In genomic region chr10:38882154-38882553, GRCm38 (mm10) we compare ENCODE assay signal across 12 mouse cellular contexts.
DNase-seq lines count a peak whose midpoint lies in the region; ATAC-seq and TF ChIP-seq lines count a peak whose summit lies in the region.
"Had no signal": no experiment of that assay in that cellular context is flagged by ENCODE, and none has a peak within 500 bp of the region (broad histone marks: within the 10 kb centered on the region; RNA-seq: fewer than 3 reads in every experiment).

No protein-coding gene starts in this region.

- H3K4me3 ChIP-seq in heart, adult 2 months = no peak overlapping the region
- H3K4me3 ChIP-seq in heart, embryonic 12.5 days = no peak overlapping the region
- H3K4me3 ChIP-seq in lung, embryonic 15.5 days = no peak overlapping the region
- H3K4me3 ChIP-seq in layer of hippocampus, adult 2 months = no peak overlapping the region
- no peak overlapping the region for H3K4me3 ChIP-seq in liver, postnatal 0 days (ENCODE audit: low read depth, low read length)
- H3K4me3 ChIP-seq in midbrain, embryonic 10.5 days = no peak overlapping the region
- H3K4me3 ChIP-seq: hindbrain, embryonic 12.5 days; liver, embryonic 13.5 days had no signal

- intact Hi-C loops in heart, adult 2 months (cut with DNase I) = loop anchor here (1.0 to 5.0 kb wide), 3 partner anchors 35 to 100 kb away; partner anchors contain the start of gene Lama4
- intact Hi-C loops in heart, postnatal 10 days (cut with DNase I) = loop anchor here (5.0 kb wide), 1 partner anchor 100 kb away; no protein-coding TSS in a partner anchor

- H3K36me3 ChIP-seq in heart, adult 2 months (ENCODE audit: control insufficient read depth, insufficient read depth, low read length) = no peaks in the 10 kb centered on the region
- H3K36me3 ChIP-seq in heart, embryonic 12.5 days = no peaks in the 10 kb centered on the region
- no peaks in the 10 kb centered on the region for H3K36me3 ChIP-seq in lung, embryonic 15.5 days
- no peaks in the 10 kb centered on the region for H3K36me3 ChIP-seq in liver, postnatal 0 days (replicated peaks; ENCODE audit: insufficient read depth, low read length)
- no peaks in the 10 kb centered on the region for H3K36me3 ChIP-seq in midbrain, embryonic 10.5 days
- H3K36me3 ChIP-seq: hindbrain, embryonic 12.5 days; liver, embryonic 13.5 days had no signal

- peaks cover 6% of the 10 kb centered on the region for H3K4me1 ChIP-seq in heart, adult 2 months (ENCODE audit: control insufficient read depth, insufficient read depth, low read length)
- H3K4me1 ChIP-seq in heart, embryonic 12.5 days (replicated peaks) = peaks cover 4% of the 10 kb centered on the region; the same call in 1 of the 2 replicates
- peaks cover 29% of the 10 kb centered on the region for H3K4me1 ChIP-seq in lung, embryonic 15.5 days
- no peaks in the 10 kb centered on the region for H3K4me1 ChIP-seq in liver, postnatal 0 days (ENCODE audit: insufficient read depth)
- H3K4me1 ChIP-seq in midbrain, embryonic 10.5 days = peaks cover 7% of the 10 kb centered on the region; the same call in 1 of the 2 replicates
- H3K4me1 ChIP-seq: hindbrain, embryonic 12.5 days; liver, embryonic 13.5 days had no signal

- no peak for TF ChIP-seq EP300 in heart, adult 2 months (IDR thresholded peaks at IDR 0.05; ENCODE audit: insufficient read depth, low read depth, low read length)
- no peak for TF ChIP-seq EP300 in liver, postnatal 0 days (IDR thresholded peaks at IDR 0.05; ENCODE audit: low read depth)

- no peak overlapping the region for H3K4me2 ChIP-seq in heart, embryonic 12.5 days
- H3K4me2 ChIP-seq in lung, embryonic 15.5 days = no peak overlapping the region
- H3K4me2 ChIP-seq in liver, postnatal 0 days (ENCODE audit: low read depth, low read length) = no peak overlapping the region
- H3K4me2 ChIP-seq: hindbrain, embryonic 12.5 days; liver, embryonic 13.5 days had no signal

- H3K79me2 ChIP-seq in heart, adult 2 months (replicated peaks; ENCODE audit: control insufficient read depth, insufficient read depth, low read length) = no peaks in the 10 kb centered on the region

- no peaks in the 10 kb centered on the region for H3K9me3 ChIP-seq in heart, embryonic 12.5 days (replicated peaks)
- no peaks in the 10 kb centered on the region for H3K9me3 ChIP-seq in lung, embryonic 15.5 days
- no peaks in the 10 kb centered on the region for H3K9me3 ChIP-seq in liver, postnatal 0 days (ENCODE audit: low read length)
- no peaks in the 10 kb centered on the region for H3K9me3 ChIP-seq in midbrain, embryonic 10.5 days (replicated peaks)
- H3K9me3 ChIP-seq: hindbrain, embryonic 12.5 days; liver, embryonic 13.5 days had no signal

- WGBS in heart, adult 2 months = 80% methylated on average over 6 of the region's 6 CpGs
- 81% methylated on average over 6 of the region's 6 CpGs for WGBS in heart, embryonic 12.5 days
- 49% methylated on average over 6 of the region's 6 CpGs for WGBS in lung, embryonic 15.5 days
- 79% methylated on average over 6 of the region's 6 CpGs for WGBS in liver, postnatal 0 days (ENCODE audit: insufficient replicate concordance)
- WGBS in midbrain, embryonic 10.5 days = 90% methylated on average over 6 of the region's 6 CpGs

- peak overlapping the region; percentile 69 for H3K27ac ChIP-seq in heart, adult 2 months
- no peak overlapping the region for H3K27ac ChIP-seq in heart, embryonic 12.5 days (ENCODE audit: poor library complexity, severe bottlenecking)
- peak overlapping the region; percentile 49 for H3K27ac ChIP-seq in lung, embryonic 15.5 days
- H3K27ac ChIP-seq in layer of hippocampus, adult 2 months = no peak overlapping the region
- no peak overlapping the region for H3K27ac ChIP-seq in liver, postnatal 0 days (ENCODE audit: low read depth)
- no peak overlapping the region for H3K27ac ChIP-seq in midbrain, embryonic 10.5 days (replicated peaks)
- H3K27ac ChIP-seq: hindbrain, embryonic 12.5 days; liver, embryonic 13.5 days had no signal

- no peaks in the 10 kb centered on the region for H3K27me3 ChIP-seq in heart, adult 2 months (ENCODE audit: control insufficient read depth, insufficient read depth, low read length)
- H3K27me3 ChIP-seq in heart, embryonic 12.5 days (replicated peaks) = no peaks in the 10 kb centered on the region
- H3K27me3 ChIP-seq in lung, embryonic 15.5 days = no peaks in the 10 kb centered on the region
- H3K27me3 ChIP-seq in liver, postnatal 0 days (ENCODE audit: insufficient read depth, low read length) = no peaks in the 10 kb centered on the region
- H3K27me3 ChIP-seq in midbrain, embryonic 10.5 days (ENCODE audit: low read depth, poor library complexity, severe bottlenecking) = no peaks in the 10 kb centered on the region
- H3K27me3 ChIP-seq: hindbrain, embryonic 12.5 days; liver, embryonic 13.5 days had no signal

- no peak for ATAC-seq in heart, embryonic 12.5 days (ENCODE audit: insufficient number of reproducible peaks, low FRiP score)
- ATAC-seq in lung, embryonic 15.5 days (ENCODE audit: borderline replicate concordance, extremely low read depth, low FRiP score, low TSS enrichment) = peak; percentile 93
- ATAC-seq in liver, postnatal 0 days = no peak

- H3K9ac ChIP-seq in heart, adult 2 months (ENCODE audit: low read depth, low read length) = no peak overlapping the region
- H3K9ac ChIP-seq in heart, embryonic 12.5 days = no peak overlapping the region
- no peak overlapping the region for H3K9ac ChIP-seq in lung, embryonic 15.5 days
- H3K9ac ChIP-seq in liver, postnatal 0 days (replicated peaks) = no peak overlapping the region
- H3K9ac ChIP-seq: hindbrain, embryonic 12.5 days; liver, embryonic 13.5 days had no signal

- TF ChIP-seq CTCF in heart, adult 2 months (IDR thresholded peaks at IDR 0.05) = no peak
- no peak for TF ChIP-seq CTCF in layer of hippocampus, adult 2 months (conservative IDR thresholded peaks at IDR 0.05)
- TF ChIP-seq CTCF in liver, postnatal 0 days (IDR thresholded peaks at IDR 0.05; ENCODE audit: low read depth) = no peak

- TF ChIP-seq POLR2A in heart, adult 2 months (IDR thresholded peaks at IDR 0.05; ENCODE audit: insufficient read depth, low read depth, low read length) = no peak

- DNase-seq in heart, adult 2 months = peak; percentile 39 to 65
- peak; percentile 70 for DNase-seq in adrenal gland, adult 8-10 months
- peak; percentile 31 to 52 for DNase-seq in heart, postnatal 10 days
- DNase-seq in layer of hippocampus, adult 2 months (ENCODE audit: low spot score in 2 of 2) = no peak
- DNase-seq in liver, postnatal 0 days = no peak
- DNase-seq in midbrain, embryonic 10.5 days (ENCODE audit: low spot score) = no peak
- DNase-seq: cerebellum, postnatal 10 days; liver, embryonic 13.5 days; thymus, postnatal 36 days had no signal

Comparison
In these comparisons a context has a peak if more than half of its experiments do, and no peak if none do; other contexts are left out.
1. H3K27ac ChIP-seq: peak in heart, adult 2 months (single experiment) and lung, embryonic 15.5 days (single experiment); none in heart, embryonic 12.5 days (single experiment), layer of hippocampus, adult 2 months (single experiment), liver, postnatal 0 days (single experiment) and midbrain, embryonic 10.5 days (single experiment).
2. DNase-seq: peak in heart, adult 2 months (2 of 2), adrenal gland, adult 8-10 months (single experiment) and heart, postnatal 10 days (2 of 2); none in layer of hippocampus, adult 2 months (0 of 2), liver, postnatal 0 days (single experiment) and midbrain, embryonic 10.5 days (single experiment).